Mouse (Mus musculus) G1E (cell line): ENCODE measurements around the gene Scnn1b. TPM values are rescaled to one million over a fixed set of nuclear protein-coding genes. Genes with fewer than 3 reads are reported as not detected.
A peak's percentile ranks its signal among the peaks of the same experiment; 100 is the strongest.

Source experiments
- ATAC-seq: 2 replicates; pipeline ENCODE4 v1.8.0; 2016; ENCODE audit warnings: mild to moderate bottlenecking; ENCODE audit not compliant: insufficient number of reproducible peaks, poor library complexity, low FRiP score, severe bottlenecking; ENCODE audit errors: extremely low read depth
- DNase-seq: peaks from one replicate; pipeline ENCODE4 v3.0.0; 2012; ENCODE audit warnings: low spot score
- H3K27me3 ChIP-seq: 2 replicates; pipeline ENCODE4 v1.6.1; 2012; ENCODE audit warnings: mild to moderate bottlenecking, low read length, inconsistent platforms; ENCODE audit not compliant: insufficient read depth
- H3K36me3 ChIP-seq: replicated peaks from 2 replicates; pipeline ENCODE3; 2012; ENCODE audit warnings: mild to moderate bottlenecking, inconsistent platforms
- H3K4me1 ChIP-seq: 2 replicates; pipeline ENCODE4 v1.6.1; 2012; ENCODE audit warnings: low read depth, low read length, inconsistent platforms, mixed read lengths; ENCODE audit not compliant: insufficient read depth
- H3K4me3 ChIP-seq: 2 replicates; pipeline ENCODE4 v1.5.1; 2012; ENCODE audit warnings: low read depth, mild to moderate bottlenecking, inconsistent platforms, low read length, moderate library complexity, mixed read lengths
- H3K9me3 ChIP-seq: replicated peaks from 2 replicates; pipeline ENCODE4 v1.6.1; 2012; ENCODE audit warnings: inconsistent platforms
- CTCF ChIP-seq: IDR thresholded peaks from 2 replicates; pipeline ENCODE4 v1.5.1; 2012; ENCODE audit warnings: low read depth, low read length, inconsistent platforms, mixed read lengths
- GATA1 ChIP-seq: IDR thresholded peaks from 2 replicates; pipeline ENCODE4 v1.6.1; 2012; ENCODE audit warnings: borderline replicate concordance, low read length, inconsistent platforms, mixed read lengths
- GATA2 ChIP-seq: IDR thresholded peaks from 2 replicates; pipeline ENCODE4 v1.6.1; 2012; ENCODE audit warnings: low read depth, low read length, inconsistent platforms, borderline replicate concordance
- POLR2AphosphoS5 ChIP-seq: IDR thresholded peaks from 2 replicates; pipeline ENCODE4 v1.6.1; 2012; ENCODE audit warnings: low read depth, low read length, inconsistent platforms; ENCODE audit not compliant: insufficient replicate concordance
- TAL1 ChIP-seq: conservative IDR thresholded peaks from 2 replicates; pipeline ENCODE4 v1.6.1; 2012; ENCODE audit warnings: low read depth, low read length, inconsistent platforms, mixed read lengths
- polyA plus RNA-seq: library from polyadenylated mRNA; stranded (reverse); fragments of >175 nt; gene quantifications from 2 replicates; pipeline ENCODE4 v1.2.3, GENCODE M21; 2012
- total RNA-seq, 2 experiments: library from RNA; stranded (forward) in 1 of 2; stranded (reverse) in 1 of 2; fragments of 200-1000 nt in 1 of 2; fragments of >200 nt in 1 of 2; fragmentation: Nextera tagmentation in 1 of 2; gene quantifications; 2 replicates each; pipeline ENCODE4 v1.2.3; 2014 to 2017

Gene Scnn1b
- total and polyA plus RNA-seq, 3 experiments, result 0.11 TPM; not detected in 2

DNA sequence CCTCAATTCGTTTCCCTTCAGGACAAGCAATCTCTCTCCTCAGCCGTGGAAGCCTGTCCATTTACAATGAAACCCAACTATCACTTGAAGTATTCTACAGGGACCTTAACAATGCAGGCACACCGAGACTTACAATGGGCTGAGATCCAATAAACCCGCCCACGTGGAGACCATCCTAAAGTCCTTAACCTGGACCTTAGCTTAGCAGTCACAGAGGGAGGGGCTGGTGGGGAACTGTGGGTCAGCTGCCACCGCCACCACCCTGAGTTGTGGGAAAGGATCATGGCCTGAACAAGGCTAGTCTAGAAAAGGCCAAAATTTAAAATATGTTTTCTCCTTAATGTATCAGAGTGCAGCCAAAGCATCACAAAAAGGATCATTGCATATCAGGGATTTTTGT is 74.4 kb downstream of the Scnn1b start:
- peaks cover 10% of the 10 kb centered on the region for H3K4me1 ChIP-seq
- ATAC-seq (no peak), DNase-seq (no peak)
- no peaks in the 10 kb centered on the region for H3K9me3 ChIP-seq
- H3K4me3 ChIP-seq, result no peak overlapping the region
- no peaks in the 10 kb centered on the region for H3K27me3 ChIP-seq
- TF ChIP-seq POLR2AphosphoS5 (no peak), CTCF (no peak), GATA2 (no peak), TAL1 (no peak), GATA1 (no peak)
- H3K36me3 ChIP-seq, result peaks cover 92% of the 10 kb centered on the region

- Histone ChIP-seq H3K27me3 (no peaks in the 10 kb centered on the region), H3K4me1 (peaks cover 10% of the 10 kb centered on the region), H3K4me3 (no peak overlapping the region), H3K36me3 (peaks cover 92% of the 10 kb centered on the region), H3K9me3 (no peaks in the 10 kb centered on the region)
- ATAC-seq, result peak; percentile 69
- TF ChIP-seq TAL1 (peak; percentile 35), POLR2AphosphoS5 (no peak)
- DNase-seq, result peak; percentile 13
These were observed 74.9 kb downstream of the Scnn1b start for GRCm38 (mm10) chr7:121939729-121940128.

- ATAC-seq (no peak), DNase-seq (no peak)
- TF ChIP-seq TAL1 (no peak), CTCF (no peak), POLR2AphosphoS5 (no peak), GATA1 (no peak), GATA2 (no peak)
- Histone ChIP-seq H3K27me3 (no peaks in the 10 kb centered on the region), H3K9me3 (no peaks in the 10 kb centered on the region), H3K4me3 (no peak overlapping the region), H3K36me3 (peaks cover 86% of the 10 kb centered on the region), H3K4me1 (peaks cover 10% of the 10 kb centered on the region)
These were observed 76.2 kb downstream of the Scnn1b start for GRCm38 (mm10) chr7:121941016-121941415.

- H3K4me1 ChIP-seq, result peaks cover 10% of the 10 kb centered on the region
- no peaks in the 10 kb centered on the region for H3K27me3 ChIP-seq
- DNase-seq (no peak), ATAC-seq (no peak)
- H3K36me3 ChIP-seq, result peaks cover 86% of the 10 kb centered on the region
- TF ChIP-seq TAL1 (no peak), GATA2 (no peak), POLR2AphosphoS5 (no peak), GATA1 (no peak), CTCF (no peak)
- H3K4me3 ChIP-seq, result no peak overlapping the region
- no peaks in the 10 kb centered on the region for H3K9me3 ChIP-seq
These were observed 76.8 kb downstream of the Scnn1b start for GRCm38 (mm10) chr7:121941640-121942039.

GRCm38 (mm10) chr7:121942371-121942770 is 77.5 kb downstream of the Scnn1b start:
- Histone ChIP-seq H3K9me3 (no peaks in the 10 kb centered on the region), H3K36me3 (peaks cover 81% of the 10 kb centered on the region), H3K27me3 (no peaks in the 10 kb centered on the region), H3K4me1 (peaks cover 10% of the 10 kb centered on the region), H3K4me3 (no peak overlapping the region)
- TF ChIP-seq GATA1, result no peak
- TF ChIP-seq GATA2, result no peak
- no peak for TF ChIP-seq TAL1
- TF ChIP-seq CTCF, result no peak
- TF ChIP-seq POLR2AphosphoS5, result no peak
- ATAC-seq, result no peak
- no peak for DNase-seq

GRCm38 (mm10) chr7:121946196-121946595 is 81.4 kb downstream of the Scnn1b start:
- H3K4me1 ChIP-seq, result no peaks in the 10 kb centered on the region
- ATAC-seq (no peak), DNase-seq (no peak)
- no peak overlapping the region for H3K4me3 ChIP-seq
- H3K27me3 ChIP-seq, result no peaks in the 10 kb centered on the region
- H3K36me3 ChIP-seq, result peaks cover 82% of the 10 kb centered on the region
- TF ChIP-seq GATA1, result no peak
- H3K9me3 ChIP-seq, result no peaks in the 10 kb centered on the region

DNA sequence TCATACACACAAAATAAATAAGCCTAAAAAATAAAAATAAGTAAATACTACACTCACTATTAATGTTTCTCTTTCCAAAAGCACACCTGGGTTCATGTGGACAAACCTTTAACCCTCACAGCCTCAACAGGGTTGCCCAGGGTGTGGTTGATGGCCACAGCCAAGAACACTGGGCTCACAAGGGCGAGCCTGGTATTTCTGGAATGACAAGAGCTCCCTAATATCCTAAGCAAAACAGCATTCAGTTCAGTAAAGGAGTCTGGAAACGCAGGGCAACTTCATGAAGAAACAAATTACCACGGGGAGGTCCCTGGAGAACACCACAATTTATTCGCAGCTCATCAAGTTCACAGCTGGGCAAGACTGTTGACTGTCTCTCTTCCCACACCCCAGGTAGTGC is 82.7 kb downstream of the Scnn1b start:
- no peaks in the 10 kb centered on the region for H3K4me1 ChIP-seq
- no peak for ATAC-seq
- TF ChIP-seq GATA1, result no peak
- no peak for TF ChIP-seq CTCF
- TF ChIP-seq TAL1, result no peak
- TF ChIP-seq POLR2AphosphoS5, result no peak
- TF ChIP-seq GATA2, result no peak

More for the DNA sequence above, 82.7 kb downstream of the Scnn1b start:
- no peak for DNase-seq
- H3K27me3 ChIP-seq, result no peaks in the 10 kb centered on the region
- H3K4me3 ChIP-seq, result no peak overlapping the region
- H3K36me3 ChIP-seq, result peaks cover 80% of the 10 kb centered on the region
- H3K9me3 ChIP-seq, result no peaks in the 10 kb centered on the region
